Comparison of ENCODE assay signal across 27 mouse cellular contexts in genomic region chr19:6261379-6261778, GRCm38 (mm10). TPM values are rescaled to one million over a fixed set of nuclear protein-coding genes. Genes with fewer than 3 reads are reported as not detected.
"Had no signal": no experiment of that assay in that cellular context is flagged by ENCODE, and none has a peak within 500 bp of the region (broad histone marks: within the 10 kb centered on the region; RNA-seq: fewer than 3 reads in every experiment).

No protein-coding gene starts in this region.

- DNase-seq: gastrocnemius, adult 2 months; gastrocnemius, postnatal 25 days; heart, adult 18-20 months; heart, postnatal 10 days; heart, postnatal 4 days; kidney, adult 18-20 months; kidney, adult 9 months; kidney, postnatal 10 days; kidney, postnatal 4 days; liver; liver, embryonic 13.5 days had no signal

- H3K27ac ChIP-seq: gastrocnemius, adult 2 months; heart, embryonic 10.5 days; hindbrain, embryonic 10.5 days; hindbrain, embryonic 12.5 days; hindbrain, embryonic 14.5 days; layer of hippocampus, adult 2 months; left cerebral cortex, adult 2 months; limb, embryonic 10.5 days; limb, embryonic 12.5 days; liver, embryonic 13.5 days had no signal

- H3K9ac ChIP-seq: heart, embryonic 12.5 days; hindbrain, embryonic 12.5 days; hindbrain, embryonic 14.5 days; intestine, embryonic 15.5 days; limb, embryonic 12.5 days; liver, embryonic 13.5 days had no signal

- H3K9me3 ChIP-seq: heart, embryonic 10.5 days; hindbrain, embryonic 10.5 days; hindbrain, embryonic 12.5 days; intestine, embryonic 15.5 days; limb, embryonic 10.5 days had no signal

- H3K4me2 ChIP-seq: heart, embryonic 12.5 days; hindbrain, embryonic 12.5 days; hindbrain, embryonic 14.5 days; intestine, embryonic 15.5 days; limb, embryonic 12.5 days; liver, embryonic 11.5 days; liver, embryonic 13.5 days had no signal

- ATAC-seq: hindbrain, embryonic 16.5 days; inflammation-experienced regulatory T-cells, adult 6 months; intestine, embryonic 15.5 days; intestine, postnatal 0 days had no signal

- H3K4me3 ChIP-seq: gastrocnemius, adult 2 months; heart, embryonic 10.5 days; heart, embryonic 12.5 days; hindbrain, embryonic 10.5 days; hindbrain, embryonic 12.5 days; intestine, embryonic 15.5 days; layer of hippocampus, adult 2 months; left cerebral cortex, adult 2 months; limb, embryonic 10.5 days; limb, embryonic 12.5 days; liver, embryonic 13.5 days had no signal

- H3K27me3 ChIP-seq: heart, embryonic 12.5 days; hindbrain, embryonic 12.5 days; intestine, embryonic 15.5 days; limb, embryonic 12.5 days; liver, embryonic 13.5 days had no signal

- H3K4me1 ChIP-seq: heart, embryonic 10.5 days; heart, embryonic 12.5 days; hindbrain, embryonic 10.5 days; hindbrain, embryonic 12.5 days; intestine, embryonic 15.5 days; limb, embryonic 12.5 days had no signal

RNA-seq across cellular contexts. Expression of gene Gpha2, which starts 35.2 kb away (rescaled TPM):
- polyA plus RNA-seq: frontal cortex, adult 2 months; heart, embryonic 12.5 days; heart, embryonic 14.5 days; hindbrain, embryonic 10.5 days; hindbrain, embryonic 14.5 days; hindbrain, embryonic 16.5 days; inflammation-experienced regulatory T-cells, adult 6 months had no signal
